In genomic region chr2:31060787-31061730, GRCm38 (mm10) we compare ENCODE assay signal across 1 mouse cellular context.
TF ChIP-seq lines count a peak whose summit lies in the region.

No protein-coding gene starts in this region.

TF ChIP-seq in CH12.LX, 34 proteins besides CTCF, POLR2A, EP300 and RAD21 (continued from another document):
- TF ChIP-seq MEF2A (IDR thresholded peaks at IDR 0.05; ENCODE audit: borderline replicate concordance, low read depth, low read length): peak; percentile 82
